In the genomic region with DNA sequence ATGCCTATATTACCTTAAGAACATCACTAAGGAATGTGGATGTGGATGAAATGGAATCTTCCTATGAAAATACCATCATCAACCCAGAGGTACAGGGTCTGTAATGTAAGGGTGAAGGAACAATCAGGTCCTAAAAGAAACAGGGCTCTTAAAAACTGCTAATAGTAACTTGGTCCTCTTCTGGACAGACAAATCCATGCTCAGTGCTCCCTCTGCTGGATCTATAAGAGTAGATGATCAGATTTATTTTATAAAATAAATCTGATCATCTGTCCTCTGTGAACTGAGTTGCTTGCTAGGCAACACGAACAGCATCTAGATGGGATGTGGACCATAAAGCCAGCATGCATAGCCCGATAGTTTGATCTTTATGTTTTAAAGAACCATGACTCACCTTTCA, we compare ENCODE assay signal across 13 mouse cellular contexts.
DNase-seq lines count a peak whose midpoint lies in the region; ATAC-seq and TF ChIP-seq lines count a peak whose summit lies in the region.
"Had no signal": no experiment of that assay in that cellular context is flagged by ENCODE, and none has a peak within 500 bp of the region (broad histone marks: within the 10 kb centered on the region; RNA-seq: fewer than 3 reads in every experiment).

No protein-coding gene starts in this region.

- H3K9me3 ChIP-seq in kidney, embryonic 15.5 days (replicated peaks) = no peaks in the 10 kb centered on the region
- H3K9me3 ChIP-seq in midbrain, embryonic 16.5 days (replicated peaks; ENCODE audit: control insufficient read depth, low read length, poor library complexity, severe bottlenecking) = no peaks in the 10 kb centered on the region
- H3K9me3 ChIP-seq in midbrain, embryonic 10.5 days (replicated peaks) = no peaks in the 10 kb centered on the region
- H3K9me3 ChIP-seq: midbrain, embryonic 12.5 days had no signal

- H3K27me3 ChIP-seq in kidney, embryonic 15.5 days = no peaks in the 10 kb centered on the region
- H3K27me3 ChIP-seq in midbrain, embryonic 16.5 days (ENCODE audit: control insufficient read depth, insufficient read depth, low read depth, low read length) = no peaks in the 10 kb centered on the region
- H3K27me3 ChIP-seq in midbrain, embryonic 10.5 days (ENCODE audit: low read depth, poor library complexity, severe bottlenecking) = no peaks in the 10 kb centered on the region
- H3K27me3 ChIP-seq: midbrain, embryonic 12.5 days had no signal

- DNase-seq in kidney, adult 9 months = peak; percentile 22
- no peak for DNase-seq in midbrain, embryonic 10.5 days (ENCODE audit: low spot score)
- DNase-seq in brain, embryonic 14.5 days (ENCODE audit: low read depth) = peak; percentile 63
- no peak for DNase-seq in adrenal gland, postnatal 25 days
- no peak for DNase-seq in adrenal gland, adult 8-10 months
- DNase-seq: cerebellum, postnatal 36 days; heart, adult 2 months; thymus, adult 2 months had no signal

- no peak overlapping the region for H3K4me2 ChIP-seq in kidney, embryonic 15.5 days
- H3K4me2 ChIP-seq in midbrain, embryonic 16.5 days (ENCODE audit: low read length) = no peak overlapping the region
- H3K4me2 ChIP-seq: midbrain, embryonic 12.5 days had no signal

- no peak overlapping the region for H3K27ac ChIP-seq in kidney, embryonic 15.5 days
- no peak overlapping the region for H3K27ac ChIP-seq in midbrain, embryonic 16.5 days (ENCODE audit: low read length)
- no peak overlapping the region for H3K27ac ChIP-seq in midbrain, embryonic 10.5 days (replicated peaks)
- H3K27ac ChIP-seq: heart, adult 2 months; liver, embryonic 14.5 days; midbrain, embryonic 12.5 days had no signal

- ATAC-seq in kidney, embryonic 15.5 days (replicated peaks; ENCODE audit: low FRiP score) = no peak
- ATAC-seq in midbrain, embryonic 16.5 days = 0 out of 2 replicates have a peak, but pooled peaks have one; percentile 17
- ATAC-seq: forebrain, embryonic 16.5 days had no signal

- no peak for TF ChIP-seq CTCF in brain, embryonic 14.5 days (IDR thresholded peaks at IDR 0.05; ENCODE audit: borderline replicate concordance, extremely low read depth, insufficient read depth, insufficient read length)

- H3K4me3 ChIP-seq in kidney, embryonic 15.5 days (replicated peaks) = no peak overlapping the region
- H3K4me3 ChIP-seq in midbrain, embryonic 16.5 days (ENCODE audit: low read depth, low read length) = no peak overlapping the region
- H3K4me3 ChIP-seq in midbrain, embryonic 10.5 days = no peak overlapping the region
- H3K4me3 ChIP-seq: heart, adult 2 months; midbrain, embryonic 12.5 days had no signal

- no peak for TF ChIP-seq POLR2A in brain, embryonic 14.5 days (IDR thresholded peaks at IDR 0.05; ENCODE audit: borderline replicate concordance, extremely low read depth, insufficient read depth, insufficient read length, poor library complexity, severe bottlenecking)

- H3K4me1 ChIP-seq in kidney, embryonic 15.5 days = no peaks in the 10 kb centered on the region
- no peaks in the 10 kb centered on the region for H3K4me1 ChIP-seq in midbrain, embryonic 16.5 days (ENCODE audit: control insufficient read depth, insufficient read depth, low read length)
- no peaks in the 10 kb centered on the region for H3K4me1 ChIP-seq in midbrain, embryonic 10.5 days
- H3K4me1 ChIP-seq: midbrain, embryonic 12.5 days had no signal

- no peak overlapping the region for H3K9ac ChIP-seq in kidney, embryonic 15.5 days
- no peak overlapping the region for H3K9ac ChIP-seq in midbrain, embryonic 16.5 days (ENCODE audit: low read depth, low read length)
- H3K9ac ChIP-seq: liver, embryonic 14.5 days; midbrain, embryonic 12.5 days had no signal

- WGBS in kidney, embryonic 15.5 days = 69% methylated on average over 2 of the region's 2 CpGs
- 73% methylated on average over 2 of the region's 2 CpGs for WGBS in midbrain, embryonic 16.5 days
- 76% methylated on average over 2 of the region's 2 CpGs for WGBS in midbrain, embryonic 10.5 days

- H3K36me3 ChIP-seq in kidney, embryonic 15.5 days = no peaks in the 10 kb centered on the region
- H3K36me3 ChIP-seq in midbrain, embryonic 16.5 days (ENCODE audit: control insufficient read depth, insufficient read depth, low read length) = no peaks in the 10 kb centered on the region
- no peaks in the 10 kb centered on the region for H3K36me3 ChIP-seq in midbrain, embryonic 10.5 days
- H3K36me3 ChIP-seq: midbrain, embryonic 12.5 days had no signal

Comparison
In these comparisons a context has a peak if more than half of its experiments do, and no peak if none do; other contexts are left out.
1. DNase-seq: peak in kidney, adult 9 months (single experiment) and brain, embryonic 14.5 days (single experiment); none in midbrain, embryonic 10.5 days (single experiment), adrenal gland, postnatal 25 days (single experiment) and adrenal gland, adult 8-10 months (single experiment).